Mouse (Mus musculus) liver, postnatal 0 days (tissue): ENCODE results near the gene Ankrd9.

Experiments
- CTCF ChIP-seq: sonication (generic); IDR thresholded peaks from 2 replicates; pipeline ENCODE4 v1.5.1; 2016; ENCODE audit warnings: antibody characterized with exemption, low read depth
- EP300 ChIP-seq: IDR thresholded peaks from 2 replicates; pipeline ENCODE4 v1.6.1; 2016; ENCODE audit warnings: antibody characterized with exemption, low read depth, mild to moderate bottlenecking

DNA sequence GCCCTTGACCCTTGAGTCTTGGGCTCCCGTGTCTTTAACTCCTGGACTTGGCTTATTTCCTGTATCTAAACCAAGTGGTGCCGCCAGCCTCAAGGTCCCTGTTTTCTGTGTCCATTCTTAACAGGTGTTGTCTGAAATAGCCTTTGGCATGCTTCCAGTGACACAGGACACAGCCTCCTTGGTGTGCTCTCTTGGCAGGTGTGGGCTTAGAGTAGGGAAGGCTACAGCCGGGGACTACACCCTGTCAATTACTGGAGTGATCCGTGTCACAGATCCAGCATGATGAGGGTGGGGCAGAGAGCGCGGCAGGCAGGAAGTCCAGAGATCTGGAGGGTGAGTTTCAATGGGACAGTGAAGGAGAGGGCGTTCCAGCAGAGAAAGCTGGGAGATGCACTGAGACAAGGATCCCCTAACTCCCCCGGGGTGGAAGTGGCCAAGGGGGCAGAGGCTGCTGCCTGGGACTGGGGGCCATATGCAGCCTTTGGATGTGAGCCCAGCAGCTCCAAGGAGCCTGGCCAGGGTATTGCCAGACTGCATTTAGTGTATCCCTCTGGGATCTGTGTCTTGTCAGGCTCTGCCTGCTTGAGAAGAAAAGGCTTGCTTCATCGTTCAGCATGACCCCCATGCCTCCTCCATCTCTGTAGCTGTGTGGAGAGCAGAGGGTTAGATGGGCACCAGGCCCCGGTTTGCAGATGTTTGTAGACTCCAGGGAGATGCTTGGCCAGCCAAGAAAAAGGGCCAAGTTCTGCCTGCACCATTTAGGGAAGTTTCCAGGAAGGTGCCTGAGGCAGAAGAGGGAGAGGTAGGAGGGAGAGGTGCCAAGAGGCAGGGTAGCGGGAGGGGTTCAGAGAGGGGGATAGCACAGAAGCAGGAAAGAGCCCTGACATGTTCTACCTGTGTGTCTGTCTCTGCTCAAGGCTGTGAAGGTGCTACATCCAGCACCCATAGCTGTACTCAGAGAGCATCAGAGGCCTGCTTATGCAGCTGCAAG, 30.0 kb upstream of the Ankrd9 start:
- TF ChIP-seq CTCF (no peak), EP300 (no peak)
